ENCODE assay signal across 24 mouse cellular contexts in genomic region chr17:77623472-77623871, GRCm38 (mm10).
DNase-seq lines count a peak whose midpoint lies in the region; ATAC-seq and TF ChIP-seq lines count a peak whose summit lies in the region.
"Had no signal": no experiment of that assay in that cellular context is flagged by ENCODE, and none has a peak within 500 bp of the region (broad histone marks: within the 10 kb centered on the region; RNA-seq: fewer than 3 reads in every experiment).

No protein-coding gene starts in this region.

- H3K36me3 ChIP-seq in MEL (ENCODE audit: control insufficient read depth in 1 of 2, insufficient read depth in 2 of 2, low read length in 2 of 2), result peaks cover 0 to 7% of the 10 kb centered on the region in 2 experiments; a peak in 2 of 4 replicates
- H3K36me3 ChIP-seq in forebrain, embryonic 15.5 days, result no peaks in the 10 kb centered on the region
- no peaks in the 10 kb centered on the region for H3K36me3 ChIP-seq in kidney, embryonic 14.5 days (ENCODE audit: control insufficient read depth, insufficient read depth, low read length)
- H3K36me3 ChIP-seq: G1E had no signal

- H3K4me1 ChIP-seq in MEL (ENCODE audit: control insufficient read depth in 1 of 2, insufficient read depth in 2 of 2, low read length in 2 of 2), result peaks cover 3 to 4% of the 10 kb centered on the region in 2 experiments; a peak in 3 of 4 replicates
- H3K4me1 ChIP-seq in forebrain, embryonic 15.5 days, result no peaks in the 10 kb centered on the region
- no peaks in the 10 kb centered on the region for H3K4me1 ChIP-seq in kidney, embryonic 14.5 days (ENCODE audit: control insufficient read depth, insufficient read depth, low read length)

- no peak overlapping the region for H3K4me2 ChIP-seq in forebrain, embryonic 15.5 days (replicated peaks)
- no peak overlapping the region for H3K4me2 ChIP-seq in kidney, embryonic 14.5 days (replicated peaks; ENCODE audit: low read depth, low read length)

- ATAC-seq in forebrain, embryonic 15.5 days (replicated peaks), result no peak
- ATAC-seq in kidney, embryonic 14.5 days (ENCODE audit: low FRiP score, low TSS enrichment), result no peak
- ATAC-seq: activated CD4-positive, CD25-positive, alpha-beta regulatory T cell, adult 4 months; CD4-positive, CD25-positive, alpha-beta regulatory T cell, adult 4 months; Patski had no signal

- 53% methylated on average over 2 of the region's 2 CpGs for WGBS in forebrain, embryonic 15.5 days
- WGBS in kidney, embryonic 14.5 days, result 64% methylated on average over 2 of the region's 2 CpGs

- no peaks in the 10 kb centered on the region for H3K79me2 ChIP-seq in MEL (ENCODE audit: control insufficient read depth, insufficient read depth, low read length, poor library complexity)

- no peak for TF ChIP-seq RAD21 in MEL (IDR thresholded peaks at IDR 0.05; ENCODE audit: low read depth, low read length)

- TF ChIP-seq EP300 in MEL (IDR thresholded peaks at IDR 0.05; ENCODE audit: low read depth in 1 of 2, low read length in 2 of 2), result peak; percentile 89 to 93

- H3K27me3 ChIP-seq in MEL (ENCODE audit: control insufficient read depth in 1 of 2, insufficient read depth in 2 of 2, low read length in 2 of 2), result no peaks in the 10 kb centered on the region
- H3K27me3 ChIP-seq in forebrain, embryonic 15.5 days, result no peaks in the 10 kb centered on the region
- no peaks in the 10 kb centered on the region for H3K27me3 ChIP-seq in kidney, embryonic 14.5 days (ENCODE audit: control insufficient read depth, insufficient read depth, low read length)
- H3K27me3 ChIP-seq: CH12.LX, Patski had no signal

- H3K9ac ChIP-seq in MEL (ENCODE audit: control insufficient read depth, low read depth, low read length, poor library complexity, severe bottlenecking), result peak overlapping the region; percentile 50
- no peak overlapping the region for H3K9ac ChIP-seq in forebrain, embryonic 15.5 days (replicated peaks)
- H3K9ac ChIP-seq in kidney, embryonic 14.5 days (ENCODE audit: low read depth, low read length), result no peak overlapping the region

- peak overlapping the region; percentile 97 for H3K27ac ChIP-seq in MEL (ENCODE audit: control insufficient read depth, low read depth, low read length)
- no peak overlapping the region for H3K27ac ChIP-seq in forebrain, embryonic 15.5 days (replicated peaks)
- H3K27ac ChIP-seq in kidney, embryonic 14.5 days (ENCODE audit: low read depth, low read length), result no peak overlapping the region

- DNase-seq in A20 (ENCODE audit: low read depth, low spot score), result peak; percentile 31
- peak; percentile 85 for DNase-seq in MEL (ENCODE audit: low read depth, low spot score)
- peak; percentile 55 for DNase-seq in MEL-GATA-1-ER (ENCODE audit: extremely low read depth, low read depth)
- DNase-seq in frontal cortex, postnatal 10 days (ENCODE audit: low spot score in 2 of 2), result no peak
- DNase-seq: adrenal gland, adult 2 months; adrenal gland, adult 8-10 months; adrenal gland, postnatal 10 days; adrenal gland, postnatal 14 days; adrenal gland, postnatal 25 days; adrenal gland, postnatal 36 days; B cell, adult 2 months; cerebellum, adult 11 months; cerebellum, adult 11-12 months; cerebellum, adult 18-20 months; cerebellum, adult 2 months; cerebellum, adult 8-10 months; cerebellum, adult 9-10 months had no signal

- H3K9me3 ChIP-seq in MEL (replicated peaks; ENCODE audit: insufficient read depth, low read length), result no peaks in the 10 kb centered on the region
- H3K9me3 ChIP-seq in forebrain, embryonic 15.5 days, result no peaks in the 10 kb centered on the region
- no peaks in the 10 kb centered on the region for H3K9me3 ChIP-seq in kidney, embryonic 14.5 days (ENCODE audit: control insufficient read depth, low read length)

- peak overlapping the region; percentile 36 to 43; a peak in 3 of 4 replicates for H3K4me3 ChIP-seq in MEL (ENCODE audit: control insufficient read depth in 1 of 2, insufficient read depth in 1 of 2, low read depth in 2 of 2, low read length in 2 of 2)
- no peak overlapping the region for H3K4me3 ChIP-seq in forebrain, embryonic 15.5 days
- H3K4me3 ChIP-seq in kidney, embryonic 14.5 days (ENCODE audit: low read length), result no peak overlapping the region

- no peak for TF ChIP-seq POLR2A in MEL (IDR thresholded peaks at IDR 0.05; ENCODE audit: control insufficient read depth in 1 of 2, insufficient read depth in 1 of 2, low read depth in 1 of 2, low read length in 2 of 2, poor library complexity in 1 of 2)

- no peak for TF ChIP-seq CTCF in MEL (IDR thresholded peaks at IDR 0.05 in 2 of 3, conservative IDR thresholded peaks at IDR 0.05 in 1 of 3; ENCODE audit: control insufficient read depth in 1 of 3, insufficient read depth in 1 of 3, low read depth in 2 of 3, low read length in 3 of 3, poor library complexity in 1 of 3, severe bottlenecking in 1 of 3)

TF ChIP-seq in MEL, 35 proteins besides CTCF, POLR2A, EP300 and RAD21:
- TF ChIP-seq UBTF (IDR thresholded peaks at IDR 0.05; ENCODE audit: borderline replicate concordance, insufficient read depth, low read depth, low read length), result no peak
- TF ChIP-seq E2F4 (IDR thresholded peaks at IDR 0.05; ENCODE audit: borderline replicate concordance, low read depth, low read length), result no peak
- no peak for TF ChIP-seq GABPA (IDR thresholded peaks at IDR 0.05; ENCODE audit: low read depth, low read length)
- no peak for TF ChIP-seq MAFK (IDR thresholded peaks at IDR 0.05; ENCODE audit: borderline replicate concordance, low read depth, low read length)
- TF ChIP-seq MEF2A (IDR thresholded peaks at IDR 0.05; ENCODE audit: extremely low read depth, insufficient replicate concordance, low read depth, low read length, poor library complexity, severe bottlenecking), result peak; percentile 93; the same call in 1 of the 2 replicates
- no peak for TF ChIP-seq MAX (IDR thresholded peaks at IDR 0.05; ENCODE audit: low read length)
- no peak for TF ChIP-seq NELFE (IDR thresholded peaks at IDR 0.05; ENCODE audit: low read depth, low read length)
- peak; percentile 85 for TF ChIP-seq TCF12 (IDR thresholded peaks at IDR 0.05; ENCODE audit: low read depth, low read length)
- no peak for TF ChIP-seq MXI1 (IDR thresholded peaks at IDR 0.05; ENCODE audit: low read depth, low read length)
- TF ChIP-seq GATA1 (IDR thresholded peaks at IDR 0.05; ENCODE audit: low read depth, low read length), result peak; percentile 88
- TF ChIP-seq USF2 (IDR thresholded peaks at IDR 0.05; ENCODE audit: borderline replicate concordance in 1 of 2, insufficient read depth in 1 of 2, low read depth in 1 of 2, low read length in 2 of 2), result no peak
- TF ChIP-seq ZNF384 (IDR thresholded peaks at IDR 0.05; ENCODE audit: low read depth, low read length), result peak; percentile 62; the same call in 1 of the 2 replicates
- no peak for TF ChIP-seq ZC3H11A (IDR thresholded peaks at IDR 0.05; ENCODE audit: low read depth, low read length)
- 0 out of 2 replicates have a peak, but pooled peaks have one; percentile 46 for TF ChIP-seq RCOR1 (IDR thresholded peaks at IDR 0.05; ENCODE audit: low read depth, low read length)
- TF ChIP-seq NRF1 (IDR thresholded peaks at IDR 0.05; ENCODE audit: insufficient read depth, low read depth, low read length, poor library complexity, severe bottlenecking), result no peak
- TF ChIP-seq TAL1 (IDR thresholded peaks at IDR 0.05; ENCODE audit: low read length), result no peak
- no peak for TF ChIP-seq BHLHE40 (IDR thresholded peaks at IDR 0.05; ENCODE audit: borderline replicate concordance, low read depth, low read length)
- no peak for TF ChIP-seq JUND (IDR thresholded peaks at IDR 0.05; ENCODE audit: low read depth, low read length)
- 0 out of 2 replicates have a peak, but pooled peaks have one; percentile 33 for TF ChIP-seq MYC (IDR thresholded peaks at IDR 0.05; ENCODE audit: low read depth, low read length)
- no peak for TF ChIP-seq TBP (IDR thresholded peaks at IDR 0.05; ENCODE audit: low read depth, low read length)
- TF ChIP-seq CHD1 (IDR thresholded peaks at IDR 0.05; ENCODE audit: low read depth, low read length), result no peak
- TF ChIP-seq ZMIZ1 (IDR thresholded peaks at IDR 0.05; ENCODE audit: low read depth, low read length), result no peak
- TF ChIP-seq CHD2 (IDR thresholded peaks at IDR 0.05; ENCODE audit: low read length), result no peak
- TF ChIP-seq SIN3A (IDR thresholded peaks at IDR 0.05; ENCODE audit: low read length), result peak; percentile 47; the same call in 1 of the 2 replicates
- TF ChIP-seq MYB (IDR thresholded peaks at IDR 0.05; ENCODE audit: low read depth, low read length), result peak; percentile 91
- TF ChIP-seq ETS1 (IDR thresholded peaks at IDR 0.05; ENCODE audit: low read depth, low read length), result peak; percentile 90
- TF ChIP-seq ZKSCAN1 (IDR thresholded peaks at IDR 0.05; ENCODE audit: low read depth, low read length), result no peak
- no peak for TF ChIP-seq USF1 (IDR thresholded peaks at IDR 0.05; ENCODE audit: low read depth, low read length)
- TF ChIP-seq HCFC1 (IDR thresholded peaks at IDR 0.05; ENCODE audit: low read depth, low read length), result no peak
- no peak for TF ChIP-seq ELF1 (IDR thresholded peaks at IDR 0.05; ENCODE audit: low read depth, low read length)
- no peak for TF ChIP-seq POLR2AphosphoS5 (IDR thresholded peaks at IDR 0.05; ENCODE audit: borderline replicate concordance, low read depth, low read length)
- TF ChIP-seq MAZ (IDR thresholded peaks at IDR 0.05; ENCODE audit: low read depth, low read length), result no peak

Comparison
In these comparisons a context has a peak if more than half of its experiments do, and no peak if none do; other contexts are left out.
1. DNase-seq: peak in A20 (single experiment), MEL (single experiment) and MEL-GATA-1-ER (single experiment); none in frontal cortex, postnatal 10 days (0 of 2).
2. H3K4me3 ChIP-seq: peak in MEL (2 of 2); none in forebrain, embryonic 15.5 days (single experiment) and kidney, embryonic 14.5 days (single experiment).